Mouse (Mus musculus) megakaryocyte, embryonic 14.5 days (primary cell): ENCODE data around the gene Rc3h2.

ENCODE experiments used
- FLI1 ChIP-seq: IDR thresholded peaks from 2 replicates; pipeline ENCODE4 v1.6.1; 2012; ENCODE audit warnings: low read length, inconsistent platforms, mixed read lengths
- GATA1 ChIP-seq: IDR thresholded peaks from 3 replicates; pipeline ENCODE4 v1.6.1; 2012; ENCODE audit warnings: mixed read lengths, low read length, inconsistent platforms, borderline replicate concordance

DNA sequence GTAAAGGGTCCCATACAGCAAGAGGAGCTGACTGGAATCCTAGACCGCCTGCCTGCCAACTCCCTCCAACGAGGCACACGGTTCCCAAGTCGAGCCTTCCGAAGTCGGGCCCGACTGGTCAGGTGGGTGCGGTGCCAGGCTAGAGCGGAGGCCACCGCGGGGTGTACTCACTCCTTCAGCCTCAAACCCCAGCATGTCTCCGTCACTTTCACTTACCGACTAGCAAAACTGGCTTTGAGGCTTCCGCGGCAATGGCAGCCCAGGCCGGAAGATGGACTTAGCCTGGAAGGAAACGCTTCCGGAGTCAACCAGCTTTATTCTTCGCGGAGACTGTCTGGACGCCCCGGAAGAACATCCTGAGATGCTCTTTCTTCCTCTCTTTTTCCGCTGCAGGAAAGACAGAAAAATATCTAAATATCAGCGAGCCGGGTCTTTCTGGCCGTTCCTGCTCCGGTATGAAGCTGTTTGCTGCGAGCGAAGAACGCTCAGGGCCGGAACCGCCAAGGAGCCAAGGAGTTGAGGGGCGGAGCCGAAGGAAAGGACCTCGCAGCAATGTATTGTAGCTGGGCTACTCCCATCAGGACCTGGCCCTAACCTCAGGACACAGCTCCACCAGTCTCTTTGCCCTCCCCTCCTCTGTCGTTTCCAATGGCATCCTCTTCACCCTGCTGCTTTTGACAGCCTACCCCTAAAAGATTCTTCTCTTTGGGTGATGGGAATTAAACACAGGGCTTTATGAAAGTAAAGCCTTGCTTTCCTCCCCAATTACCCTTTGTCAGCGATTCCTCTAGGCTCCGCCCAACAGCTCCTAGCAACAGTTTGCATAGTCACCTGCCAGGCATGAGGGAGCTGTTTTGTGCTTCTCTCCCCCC lies 8.1 kb upstream of the Rc3h2 start:
- TF ChIP-seq GATA1, result no peak
- no peak for TF ChIP-seq FLI1
